Comparison of ENCODE assay signal across 12 mouse cellular contexts in the genomic region with DNA sequence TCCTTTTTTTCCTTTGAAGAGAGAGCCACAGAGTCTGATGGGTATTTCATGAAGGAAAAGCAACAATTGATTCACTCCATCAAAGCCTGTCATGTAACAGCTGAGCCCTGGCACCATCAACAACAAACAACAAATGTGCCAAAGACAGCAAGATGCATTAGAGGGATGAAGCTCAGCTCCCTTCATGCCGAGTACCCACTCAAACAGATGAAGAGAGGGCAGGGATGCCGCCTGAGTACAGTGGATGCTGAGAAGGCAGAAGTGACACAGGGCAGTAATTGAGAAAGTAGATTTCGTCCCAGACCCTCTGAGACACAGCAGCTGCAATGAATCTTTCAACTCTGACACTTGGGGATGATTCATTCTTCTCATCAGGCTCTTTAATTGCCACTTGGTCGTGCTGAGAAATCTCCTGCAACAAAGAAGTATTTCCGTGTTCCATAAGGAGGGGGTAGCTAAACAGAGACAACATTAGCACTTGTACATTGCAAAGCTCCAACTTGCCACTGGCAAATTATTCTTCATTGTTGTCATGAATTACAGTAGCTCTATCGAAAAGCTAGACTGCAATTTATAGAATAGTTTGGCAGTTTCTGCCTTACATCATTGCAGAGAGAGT.
A peak's percentile ranks its signal among the peaks of the same experiment; 100 is the strongest.
DNase-seq lines count a peak whose midpoint lies in the region; ATAC-seq and TF ChIP-seq lines count a peak whose summit lies in the region.
"Had no signal": no experiment of that assay in that cellular context is flagged by ENCODE, and none has a peak within 500 bp of the region (broad histone marks: within the 10 kb centered on the region; RNA-seq: fewer than 3 reads in every experiment).

No protein-coding gene starts in this region.

- no peak overlapping the region for H3K27ac ChIP-seq in hindbrain, embryonic 11.5 days (ENCODE audit: low read depth, low read length)
- no peak overlapping the region for H3K27ac ChIP-seq in hindbrain, embryonic 10.5 days
- no peak overlapping the region for H3K27ac ChIP-seq in hindbrain, embryonic 12.5 days
- H3K27ac ChIP-seq: gastrocnemius, adult 2 months had no signal

- DNase-seq in hindbrain, embryonic 11.5 days (ENCODE audit: low spot score): peak; percentile 8
- DNase-seq in hindbrain, embryonic 10.5 days (ENCODE audit: low spot score): no peak
- DNase-seq in brain, embryonic 14.5 days (ENCODE audit: low read depth): peak; percentile 79
- peak; percentile 59 for DNase-seq in mesoderm, embryonic 11.5 days (ENCODE audit: low read depth, low spot score)
- no peak for DNase-seq in spleen, adult 12 weeks (ENCODE audit: low spot score)
- no peak for DNase-seq in thymus, postnatal 25 days
- no peak for DNase-seq in cerebellum, postnatal 36 days
- DNase-seq: B cell, adult 2 months; cerebellum, adult 11 months; gastrocnemius, adult 2 months; kidney, adult 2 months had no signal

- no peak for TF ChIP-seq CTCF in brain, embryonic 14.5 days (IDR thresholded peaks at IDR 0.05; ENCODE audit: borderline replicate concordance, extremely low read depth, insufficient read depth, insufficient read length)

- H3K4me1 ChIP-seq in hindbrain, embryonic 11.5 days (replicated peaks; ENCODE audit: control insufficient read depth, insufficient read depth, low read length): no peaks in the 10 kb centered on the region
- no peaks in the 10 kb centered on the region for H3K4me1 ChIP-seq in hindbrain, embryonic 10.5 days (replicated peaks)
- H3K4me1 ChIP-seq in hindbrain, embryonic 12.5 days: 0 out of 2 replicates have a peak, but pooled peaks cover 3% of the 10 kb centered on the region

- H3K4me2 ChIP-seq in hindbrain, embryonic 11.5 days (replicated peaks; ENCODE audit: low read depth, low read length): no peak overlapping the region
- H3K4me2 ChIP-seq in hindbrain, embryonic 12.5 days (replicated peaks): no peak overlapping the region

- no peak overlapping the region for H3K4me3 ChIP-seq in hindbrain, embryonic 11.5 days (ENCODE audit: low read depth, low read length)
- no peak overlapping the region for H3K4me3 ChIP-seq in hindbrain, embryonic 10.5 days
- no peak overlapping the region for H3K4me3 ChIP-seq in hindbrain, embryonic 12.5 days
- H3K4me3 ChIP-seq: gastrocnemius, adult 2 months had no signal

- H3K9me3 ChIP-seq in hindbrain, embryonic 11.5 days (ENCODE audit: control insufficient read depth, low read length): no peaks in the 10 kb centered on the region
- H3K9me3 ChIP-seq in hindbrain, embryonic 10.5 days: no peaks in the 10 kb centered on the region
- no peaks in the 10 kb centered on the region for H3K9me3 ChIP-seq in hindbrain, embryonic 12.5 days (replicated peaks)

- peak; percentile 67 for ATAC-seq in hindbrain, embryonic 11.5 days (ENCODE audit: low FRiP score)
- ATAC-seq in hindbrain, embryonic 12.5 days (ENCODE audit: low FRiP score): peak; percentile 71

- H3K27me3 ChIP-seq in hindbrain, embryonic 11.5 days (ENCODE audit: control insufficient read depth, insufficient read depth, low read length): no peaks in the 10 kb centered on the region
- H3K27me3 ChIP-seq in hindbrain, embryonic 10.5 days (ENCODE audit: insufficient read depth, poor library complexity, severe bottlenecking): no peaks in the 10 kb centered on the region
- no peaks in the 10 kb centered on the region for H3K27me3 ChIP-seq in hindbrain, embryonic 12.5 days

- no peak overlapping the region for H3K9ac ChIP-seq in hindbrain, embryonic 11.5 days (ENCODE audit: low read depth, low read length)
- no peak overlapping the region for H3K9ac ChIP-seq in hindbrain, embryonic 12.5 days

- no peaks in the 10 kb centered on the region for H3K36me3 ChIP-seq in hindbrain, embryonic 11.5 days (ENCODE audit: control insufficient read depth, insufficient read depth, low read length)
- H3K36me3 ChIP-seq in hindbrain, embryonic 10.5 days: no peaks in the 10 kb centered on the region
- no peaks in the 10 kb centered on the region for H3K36me3 ChIP-seq in hindbrain, embryonic 12.5 days

- 55% methylated on average over 6 of the region's 6 CpGs for WGBS in hindbrain, embryonic 11.5 days
- 74% methylated on average over 6 of the region's 6 CpGs for WGBS in hindbrain, embryonic 10.5 days
- 52% methylated on average over 6 of the region's 6 CpGs for WGBS in hindbrain, embryonic 12.5 days

- no peak for TF ChIP-seq POLR2A in brain, embryonic 14.5 days (IDR thresholded peaks at IDR 0.05; ENCODE audit: borderline replicate concordance, extremely low read depth, insufficient read depth, insufficient read length, poor library complexity, severe bottlenecking)

Comparison
In these comparisons a context has a peak if more than half of its experiments do, and no peak if none do; other contexts are left out.
1. DNase-seq: peak in hindbrain, embryonic 11.5 days (single experiment), brain, embryonic 14.5 days (single experiment) and mesoderm, embryonic 11.5 days (single experiment); none in hindbrain, embryonic 10.5 days (single experiment), spleen, adult 12 weeks (single experiment), thymus, postnatal 25 days (single experiment) and cerebellum, postnatal 36 days (0 of 2).